Mouse (Mus musculus) thymus, postnatal 36 days (tissue): ENCODE measurements around the gene Rp9.
"Not testable (repeated sequence)": the region's sequence is repeated elsewhere in the genome, so short reads cannot be mapped to it uniquely, and the experiment has no call there.

Experiments used
- DNase-seq, 2 experiments: peaks; one replicate each; pipeline ENCODE4 v3.0.0; 2022; ENCODE audit warnings: mixed read lengths in 2 of 2

Rp9 gene

DNA sequence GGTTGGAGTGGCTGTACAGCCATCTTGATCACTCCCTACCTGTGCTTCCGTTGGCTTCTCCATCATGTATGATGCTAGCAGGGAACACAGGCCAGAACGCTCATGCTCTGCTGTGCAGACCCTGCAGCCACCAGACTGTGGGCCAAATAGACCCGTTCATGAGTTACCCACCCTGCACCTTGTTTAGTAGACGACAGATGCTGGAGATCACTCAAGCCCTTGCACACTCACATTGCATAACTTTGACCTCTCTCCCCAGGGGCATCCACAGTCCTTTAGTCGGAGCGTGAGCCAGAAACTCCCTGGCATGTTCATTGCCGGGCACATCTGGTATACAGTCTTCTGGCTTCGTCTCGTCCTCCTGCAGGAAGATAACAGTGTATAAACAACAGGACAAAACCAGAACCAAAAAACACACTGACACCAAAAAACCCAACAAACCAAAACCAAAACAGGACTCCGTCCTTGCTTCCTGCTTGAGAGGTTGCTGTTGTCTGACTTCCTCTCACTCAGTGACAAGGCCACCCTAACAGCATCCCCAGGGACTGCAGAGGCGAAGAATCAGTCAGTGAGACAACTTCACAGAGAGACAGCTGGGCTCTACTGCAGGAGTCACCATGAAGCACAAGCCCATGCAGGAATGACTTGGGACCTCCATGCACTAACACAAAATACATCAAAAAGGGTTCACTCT, 12.3 kb downstream of the Rp9 start:
- no peak for DNase-seq

DNA sequence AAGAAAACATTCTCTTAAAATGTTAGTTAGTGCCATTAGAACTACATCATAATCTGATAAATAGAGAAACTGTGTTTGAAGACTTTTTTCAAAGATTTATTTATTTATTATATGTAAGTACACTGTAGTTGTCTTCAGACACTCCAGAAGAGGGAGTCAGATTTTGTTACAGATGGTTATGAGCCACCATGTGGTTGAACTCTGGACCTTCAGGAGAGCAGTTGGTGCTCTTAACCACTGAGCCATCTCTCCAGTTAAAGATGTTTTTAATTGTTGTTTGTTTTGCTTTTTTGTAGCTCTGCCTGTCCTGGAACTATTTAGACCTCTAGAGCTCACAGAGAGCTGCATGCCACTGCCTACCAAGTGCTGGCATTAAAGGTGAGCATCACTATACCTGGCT, 14.5 kb downstream of the Rp9 start:
- no peak for DNase-seq

DNA sequence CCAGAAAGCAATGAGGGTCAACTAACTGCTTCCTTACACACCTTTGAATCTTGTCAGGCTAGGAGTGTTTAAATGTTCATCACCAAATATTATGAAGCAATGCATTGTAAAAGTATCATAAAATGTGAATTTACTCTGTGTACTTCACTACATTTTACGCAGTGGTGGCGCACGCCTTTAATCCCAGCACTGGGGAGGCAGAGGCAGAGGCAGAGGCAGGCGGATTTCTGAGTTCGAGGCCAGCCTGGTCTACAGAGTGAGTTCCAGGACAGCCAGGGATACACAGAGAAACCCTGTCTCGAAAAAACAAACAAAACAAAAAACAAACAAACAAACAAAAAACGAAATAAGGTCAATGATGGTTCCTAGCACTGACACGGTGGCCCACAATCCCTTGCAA, 15.6 kb downstream of the Rp9 start, which contains the start of gene Gm17545:
TSS of gene Gm17545 (plus strand) at position 301 of the 400 bp plus-strand sequence.
- not testable (repeated sequence) for DNase-seq

DNA sequence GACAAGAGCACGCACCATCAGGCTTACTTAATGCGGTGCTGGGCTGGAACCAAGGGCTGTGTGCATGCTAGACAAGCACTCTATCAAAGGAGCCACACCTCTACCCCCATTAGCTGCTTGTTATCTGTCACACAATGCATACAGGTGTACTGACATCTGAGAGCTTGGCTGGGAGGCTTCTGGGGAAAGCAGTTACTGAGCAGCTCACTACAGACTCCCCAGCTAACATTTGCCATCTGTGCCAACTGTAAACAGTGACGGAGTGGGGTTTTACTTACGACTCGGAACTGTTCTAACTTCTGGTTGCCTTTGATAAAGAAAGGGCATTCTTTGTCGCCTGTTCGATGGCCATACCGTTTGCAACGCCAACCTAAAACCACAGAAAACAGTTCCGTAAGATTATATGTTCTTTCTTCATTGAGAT, 16.0 kb downstream of the Rp9 start:
- no peak for DNase-seq

DNA sequence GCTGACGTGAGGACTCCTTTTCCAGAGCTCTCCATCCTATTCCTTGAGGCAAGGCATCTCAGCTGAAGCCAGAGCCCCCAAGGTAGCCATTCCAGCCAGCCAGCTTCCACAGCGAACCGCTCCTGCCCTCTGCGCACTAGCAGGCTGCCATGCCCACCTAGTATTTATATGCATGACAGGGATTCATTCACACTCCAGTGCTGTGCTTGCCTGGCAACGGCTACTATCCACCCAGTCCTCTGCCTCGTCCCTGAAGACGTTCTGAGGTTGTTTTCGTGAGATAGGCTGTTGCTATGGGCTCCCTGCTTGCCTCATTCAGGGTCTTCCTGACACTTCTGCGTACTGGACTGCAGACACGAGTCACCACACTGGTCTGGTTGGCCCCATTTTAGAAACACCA, 16.8 kb downstream of the Rp9 start:
- no peak for DNase-seq

DNA sequence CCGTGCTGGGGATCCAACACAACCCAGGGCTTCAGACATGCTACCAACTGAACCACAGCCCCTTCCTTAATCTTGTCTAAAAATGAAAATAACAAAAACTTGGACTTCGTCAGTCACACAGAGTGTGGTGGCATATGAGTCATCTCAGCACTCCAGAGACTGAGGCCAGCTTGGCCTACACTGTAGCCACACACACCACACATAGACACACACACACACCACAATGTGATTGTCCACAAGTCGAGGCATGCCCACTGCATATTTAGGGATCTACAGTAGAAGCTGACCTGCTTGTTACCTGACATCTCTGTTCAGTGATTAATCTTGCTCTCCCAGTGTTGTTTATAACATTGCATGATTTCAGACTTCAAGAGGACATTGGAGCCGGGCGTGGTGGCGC, 20.3 kb downstream of the Rp9 start:
- no peak for DNase-seq

DNA sequence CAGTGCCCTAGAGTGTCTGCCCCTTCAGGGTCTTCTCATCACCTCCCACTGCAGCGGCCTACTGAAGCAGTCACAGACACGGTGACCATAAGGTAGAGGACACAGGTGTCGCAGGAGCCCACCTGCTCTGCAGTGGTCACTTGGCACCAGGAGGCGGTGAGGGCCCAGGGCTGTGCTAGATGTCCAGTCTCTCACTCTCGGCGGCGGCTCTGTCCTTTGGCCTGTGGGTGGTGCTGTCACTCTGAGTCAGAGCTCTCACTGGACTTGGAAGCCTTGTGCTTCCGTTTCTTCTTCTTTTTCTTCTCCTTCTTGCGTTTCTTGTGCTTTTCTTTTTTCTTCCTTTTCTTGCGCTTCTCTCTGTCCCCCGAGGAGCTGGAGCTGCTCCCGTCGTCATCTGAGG, 21.1 kb downstream of the Rp9 start:
- DNase-seq, result no peak

DNA sequence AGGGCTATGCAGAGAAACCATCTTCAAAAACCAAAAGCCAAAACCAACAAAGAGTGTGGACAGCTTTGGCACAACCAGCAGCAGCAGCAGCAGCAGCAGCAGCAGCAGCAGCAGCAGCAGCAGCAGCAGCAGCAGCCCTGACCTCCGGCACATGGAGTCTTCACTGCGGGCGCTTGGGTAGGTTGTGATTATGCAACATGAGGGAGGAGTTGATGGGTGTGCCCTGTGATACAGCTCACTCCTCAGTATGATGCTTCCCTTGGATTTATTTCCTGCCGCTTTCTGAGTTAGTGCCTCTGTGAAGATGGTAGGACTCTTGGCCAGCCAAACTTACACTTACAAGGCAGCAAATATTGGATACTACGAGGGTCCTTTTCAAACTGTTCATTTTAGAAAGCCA, 22.3 kb downstream of the Rp9 start:
- DNase-seq, result no peak

DNA sequence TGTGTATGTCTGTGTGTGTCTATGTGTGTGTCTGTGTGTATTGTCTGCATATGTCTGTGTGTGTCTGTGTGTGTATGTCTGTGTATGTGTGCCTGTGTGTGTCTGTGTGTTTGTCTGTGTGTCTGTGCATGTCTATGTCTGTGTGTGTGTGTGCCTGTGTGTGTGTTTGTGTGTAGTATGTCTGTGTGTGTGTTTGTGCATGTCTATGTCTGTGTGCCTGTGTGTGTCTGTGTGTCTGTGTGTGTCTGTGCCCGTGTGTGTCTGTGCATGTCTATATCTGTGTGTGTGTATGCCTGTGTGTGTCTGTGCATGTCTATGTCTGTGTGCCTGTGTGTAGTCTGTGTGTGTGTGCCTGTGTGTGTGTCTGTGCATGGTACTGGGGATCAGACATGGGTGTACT, 24.4 kb downstream of the Rp9 start:
- no peak for DNase-seq

DNA sequence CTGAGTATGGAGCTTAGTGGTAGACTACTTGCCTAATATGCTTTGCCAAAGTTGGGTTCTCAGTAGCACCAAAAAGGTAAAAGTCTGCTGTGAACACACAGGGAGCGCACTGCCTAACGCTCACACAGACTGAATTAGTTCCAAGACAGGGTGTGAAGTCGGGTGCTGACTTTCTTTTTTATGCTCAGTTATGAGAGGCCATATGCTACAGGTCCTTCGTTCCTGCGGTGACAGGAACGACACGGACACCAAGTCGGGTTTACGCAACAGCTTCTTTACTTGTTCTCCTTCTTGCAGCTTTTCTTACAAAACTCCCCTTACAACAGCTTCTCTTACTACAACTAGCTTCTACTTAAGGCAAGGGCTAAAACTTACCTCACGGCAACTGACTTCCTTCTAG, 26.4 kb downstream of the Rp9 start:
- DNase-seq, result no peak

DNA sequence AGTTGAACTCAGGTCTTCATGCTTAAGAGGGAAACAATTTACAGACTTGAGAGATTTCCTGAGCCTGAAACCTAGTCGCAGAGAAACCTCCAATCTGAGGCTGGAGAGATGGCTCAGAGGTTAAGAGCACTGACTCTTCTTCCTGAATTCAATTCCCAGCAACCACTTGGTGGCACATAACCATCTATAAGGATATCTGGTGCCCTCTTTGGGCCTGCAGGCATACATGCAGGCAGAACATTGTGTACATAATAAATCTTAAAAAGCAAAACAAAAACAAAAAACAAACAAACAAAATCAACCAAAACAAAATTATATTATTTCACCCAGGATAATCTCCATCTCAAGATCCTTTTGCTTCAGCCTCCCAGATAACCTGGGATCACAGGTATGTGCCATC, 30.7 kb downstream of the Rp9 start:
- DNase-seq, result no peak

DNA sequence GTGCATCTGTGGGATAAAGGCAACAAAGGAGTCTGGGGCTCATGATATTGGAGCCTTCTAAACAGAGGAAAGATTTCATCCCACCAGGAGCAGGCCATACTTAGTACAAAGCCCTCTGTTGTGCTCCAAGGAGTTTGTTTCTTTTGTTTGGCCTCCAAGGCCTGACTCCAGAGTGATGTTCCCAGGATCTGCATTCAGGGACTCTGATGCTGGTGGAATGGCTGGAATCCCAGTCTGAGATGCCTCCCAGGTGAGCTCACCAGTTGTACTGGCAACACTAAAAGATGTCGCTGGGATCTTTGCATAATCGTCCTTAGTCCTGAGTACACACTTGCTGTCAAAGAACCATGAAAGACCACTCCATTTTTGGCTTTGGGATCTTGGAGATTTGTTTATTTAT, 35.4 kb downstream of the Rp9 start:
- no peak for DNase-seq

DNA sequence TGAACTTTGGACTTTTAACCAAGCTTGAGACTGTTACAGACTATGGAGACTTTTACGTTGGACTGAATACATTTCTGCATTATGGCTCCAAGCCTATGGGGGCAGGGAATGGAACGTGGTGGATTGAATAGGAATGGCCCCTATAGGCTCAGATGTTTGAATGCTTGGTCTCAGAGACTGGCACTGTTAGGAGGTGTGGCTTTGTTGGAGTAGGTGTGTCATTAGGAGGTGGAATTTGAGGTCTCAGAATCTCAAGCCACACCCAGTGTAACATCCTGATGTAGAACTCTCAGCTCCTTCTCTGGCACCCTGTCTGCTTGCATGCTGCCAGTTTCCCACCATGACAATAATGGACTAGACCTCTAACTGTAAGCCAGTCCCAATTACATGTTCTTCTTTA, 36.3 kb downstream of the Rp9 start:
- no peak for DNase-seq

DNA sequence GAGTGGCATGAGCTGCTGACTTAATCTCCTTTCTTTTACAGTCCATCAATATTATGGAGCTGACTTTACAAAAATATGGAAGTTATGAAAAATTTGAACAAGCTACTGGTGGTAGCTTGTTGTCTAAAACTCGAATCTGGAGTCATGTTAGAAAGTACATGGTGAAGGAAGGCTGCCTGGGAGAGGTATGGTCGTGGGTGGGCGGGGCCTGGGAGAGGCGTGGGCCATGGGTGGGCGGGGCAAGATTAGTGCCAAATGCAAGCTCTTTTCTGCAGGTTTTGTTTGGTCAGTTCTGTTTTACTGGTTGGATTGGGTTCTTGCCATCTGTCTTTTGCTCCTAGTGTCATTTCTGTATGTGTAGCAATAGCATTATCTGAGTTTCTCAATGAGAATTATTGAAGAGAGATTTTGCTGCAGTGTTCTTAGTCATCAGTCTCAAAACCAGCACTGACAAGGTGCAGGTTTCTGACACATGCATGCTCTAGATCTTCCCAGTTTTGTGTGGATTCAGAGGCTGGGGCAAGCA, 39.2 kb downstream of the Rp9 start:
- DNase-seq, result peak; percentile 15 to 17

DNA sequence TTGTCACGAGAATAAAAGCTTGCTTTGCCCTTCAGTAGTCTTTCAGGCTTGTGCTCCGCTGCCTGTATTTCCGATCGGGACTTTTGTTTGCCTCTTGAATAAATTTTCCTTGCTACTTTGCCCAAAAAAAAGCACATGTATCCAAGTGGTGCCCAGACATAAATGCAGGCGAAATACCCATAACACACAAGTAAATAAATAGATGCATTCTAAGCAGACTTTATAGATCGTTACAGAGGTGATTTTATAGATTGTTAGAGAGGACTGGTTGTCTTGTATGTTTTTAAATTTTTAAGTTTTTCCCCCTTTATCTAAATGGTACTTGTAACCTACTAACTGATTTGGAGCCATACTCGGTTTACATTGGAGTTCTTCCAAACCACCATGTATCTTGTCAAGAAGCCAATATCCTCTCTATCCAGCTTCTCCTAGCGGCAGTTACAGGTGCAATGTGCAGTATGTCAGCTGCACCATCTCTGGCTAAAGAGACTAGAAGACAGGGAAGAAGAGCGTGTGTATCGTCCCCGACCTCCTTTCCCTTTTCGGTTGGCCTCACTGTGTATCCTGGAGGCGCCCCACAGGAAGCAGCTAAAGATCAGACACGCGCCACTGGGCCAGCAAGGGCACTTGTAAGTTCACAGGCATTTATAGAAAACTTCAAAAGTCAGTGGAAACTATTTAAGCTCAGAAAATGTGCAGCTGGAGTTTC, 39.9 kb downstream of the Rp9 start:
- peak; percentile 49 to 60 for DNase-seq

DNA sequence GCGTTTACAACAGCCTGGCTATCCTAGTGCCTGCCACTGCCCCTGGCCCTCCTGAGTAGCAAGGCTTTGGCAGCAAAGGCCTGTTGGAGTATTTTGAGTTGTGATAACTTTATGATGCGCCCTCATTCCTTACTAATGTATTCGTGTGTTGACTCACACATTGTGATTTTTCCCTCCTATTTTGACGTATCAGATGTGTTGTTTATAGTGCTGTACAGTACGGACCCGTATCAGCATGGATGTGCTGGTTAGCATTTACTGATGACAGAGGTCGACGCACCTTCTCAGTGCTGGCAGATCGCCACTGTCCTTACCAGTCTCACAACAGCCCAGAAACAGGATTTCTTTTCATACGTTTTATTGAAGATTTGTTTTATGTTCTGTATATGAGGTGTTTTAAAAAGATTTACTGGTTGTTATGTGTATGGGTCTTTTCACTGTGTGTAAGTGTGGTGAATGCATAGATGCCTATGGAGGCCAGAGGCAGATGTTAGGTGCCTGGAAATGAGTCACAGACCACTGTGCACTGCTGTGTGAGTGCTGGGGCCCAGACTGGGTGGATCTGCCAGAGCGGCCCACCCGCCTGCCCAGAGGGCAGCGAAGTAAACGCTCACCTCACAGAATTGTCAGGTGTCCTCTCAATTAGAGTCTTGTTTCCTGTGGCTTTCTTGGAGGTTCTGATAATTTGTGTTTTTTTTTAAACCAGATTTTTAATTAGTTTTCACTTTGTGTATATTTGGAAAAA, 40.7 kb downstream of the Rp9 start:
- no peak for DNase-seq

DNA sequence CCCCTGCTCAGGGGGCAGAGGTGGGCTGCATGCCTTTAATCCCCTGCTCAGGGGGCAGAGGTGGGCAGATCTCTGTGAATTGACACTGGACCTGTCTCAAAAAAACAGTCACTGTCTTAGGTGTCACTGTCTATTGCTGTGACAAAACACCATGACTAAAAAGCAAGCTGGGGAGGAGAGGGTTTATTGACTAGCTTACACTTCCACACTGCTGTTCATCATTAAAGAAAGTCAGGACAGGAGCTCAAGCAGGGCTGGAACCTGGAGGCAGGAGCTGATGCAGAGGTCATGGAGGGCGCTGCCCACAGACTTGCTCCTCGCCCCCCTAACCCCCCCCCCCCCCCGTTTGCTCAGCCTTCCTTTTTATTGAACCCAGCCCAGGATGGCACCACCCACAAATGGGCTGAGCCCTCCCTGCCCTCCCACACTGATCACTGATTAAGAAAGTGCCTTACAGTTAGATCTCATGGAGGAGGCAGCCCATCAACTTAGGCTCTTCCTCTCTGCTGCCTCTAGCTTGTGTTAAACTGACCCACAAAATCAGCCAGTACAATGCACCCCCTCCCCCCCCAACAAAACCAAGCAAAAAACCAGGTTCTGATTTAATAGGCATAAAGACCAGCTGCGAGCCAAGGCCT, 41.4 kb downstream of the Rp9 start:
- no peak for DNase-seq

DNA sequence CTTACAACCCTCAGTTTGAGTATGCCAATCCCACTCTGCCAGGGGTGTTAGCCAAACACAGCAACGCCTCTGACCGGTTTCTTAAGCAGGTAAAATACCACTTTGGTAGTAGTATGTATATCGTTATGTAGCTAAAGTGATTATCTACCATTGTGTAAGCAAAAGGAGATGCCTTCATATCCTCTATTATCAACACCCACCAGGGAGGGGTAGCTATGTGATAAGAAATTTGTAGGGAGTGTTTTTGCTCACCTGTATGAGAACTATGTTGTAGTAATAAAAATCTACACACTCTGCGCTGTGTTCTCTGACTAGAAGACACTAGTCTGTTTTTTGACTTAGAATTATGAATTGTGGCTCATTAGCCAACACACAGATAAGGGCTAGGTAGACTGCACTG, 44.8 kb downstream of the Rp9 start:
- no peak for DNase-seq

DNA sequence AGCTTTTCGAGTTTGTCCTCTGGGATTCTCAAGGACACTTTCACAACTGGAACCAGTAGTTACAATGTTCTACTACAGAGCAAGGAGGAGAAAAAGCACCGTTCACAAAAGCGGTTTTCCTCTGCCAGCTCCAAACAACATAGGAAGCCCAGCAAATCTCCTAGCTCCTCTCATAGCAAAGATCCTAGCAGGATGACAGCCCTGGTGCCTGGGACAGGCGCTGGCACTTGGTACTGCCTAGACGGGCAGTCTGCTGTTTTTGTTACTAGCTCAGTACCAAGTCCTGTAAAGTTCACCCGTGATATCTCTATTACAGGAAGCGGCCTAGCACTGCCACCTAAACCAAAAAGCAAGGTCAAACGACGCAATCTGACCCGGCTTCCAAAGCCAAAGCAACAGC, 45.3 kb downstream of the Rp9 start:
- no peak for DNase-seq

DNA sequence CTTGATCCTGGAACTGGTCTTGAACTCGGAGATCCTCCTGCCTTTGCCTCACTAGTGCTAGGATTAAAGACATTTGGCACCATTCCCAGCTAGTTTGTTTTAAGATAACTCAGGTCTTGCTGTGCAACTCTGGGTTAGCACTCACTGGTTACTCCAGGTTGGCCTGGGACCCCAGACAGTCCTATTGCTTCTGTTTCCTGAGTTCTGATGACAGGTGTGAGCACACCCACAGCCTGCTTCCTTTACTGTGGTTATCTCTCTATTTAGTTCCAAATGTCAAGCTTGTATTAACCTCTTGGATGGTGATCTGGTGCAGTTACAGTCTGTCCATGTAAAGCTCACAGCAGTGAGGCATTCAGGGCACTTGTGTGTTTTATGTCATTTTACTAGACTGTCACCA, 46.0 kb downstream of the Rp9 start:
- no peak for DNase-seq

DNA sequence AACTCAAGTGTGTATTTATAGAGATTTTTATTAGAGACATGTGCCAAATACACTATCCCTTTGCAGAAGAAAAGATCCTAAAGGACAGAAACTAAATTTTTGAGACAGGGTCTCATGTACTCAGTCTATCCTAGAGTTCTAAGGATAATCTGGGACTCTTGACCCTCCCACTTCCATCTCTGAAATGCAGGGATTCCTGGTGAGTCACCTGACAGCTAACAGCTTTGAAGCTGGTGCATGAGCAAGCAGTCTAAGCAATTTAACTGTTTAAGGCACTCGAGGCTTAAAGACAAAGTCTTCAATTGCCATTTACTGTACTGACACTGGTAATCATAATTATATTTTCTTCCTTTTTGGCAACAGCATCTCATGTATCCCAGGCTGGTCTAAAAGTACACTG, 47.0 kb downstream of the Rp9 start:
- no peak for DNase-seq

DNA sequence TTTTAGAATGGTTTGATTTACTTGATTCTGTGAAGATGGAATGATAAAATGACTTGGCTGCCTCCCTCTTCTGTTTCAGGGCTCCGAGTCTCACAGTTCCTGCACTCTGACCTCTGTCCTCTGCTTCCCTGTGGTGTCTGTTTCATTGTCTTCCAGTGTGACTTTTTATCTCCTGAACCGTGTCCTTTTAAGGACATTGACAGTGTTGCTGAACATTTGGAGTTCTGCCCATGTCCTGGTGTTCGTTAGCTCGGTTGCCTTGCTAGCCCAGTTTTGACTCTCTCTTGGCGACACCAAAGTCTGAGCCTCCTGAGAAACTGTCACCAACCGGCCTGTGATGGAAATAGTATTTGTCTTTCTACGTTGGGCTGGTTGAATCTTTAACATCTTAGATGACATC, 49.1 kb downstream of the Rp9 start:
- DNase-seq, result no peak

DNA sequence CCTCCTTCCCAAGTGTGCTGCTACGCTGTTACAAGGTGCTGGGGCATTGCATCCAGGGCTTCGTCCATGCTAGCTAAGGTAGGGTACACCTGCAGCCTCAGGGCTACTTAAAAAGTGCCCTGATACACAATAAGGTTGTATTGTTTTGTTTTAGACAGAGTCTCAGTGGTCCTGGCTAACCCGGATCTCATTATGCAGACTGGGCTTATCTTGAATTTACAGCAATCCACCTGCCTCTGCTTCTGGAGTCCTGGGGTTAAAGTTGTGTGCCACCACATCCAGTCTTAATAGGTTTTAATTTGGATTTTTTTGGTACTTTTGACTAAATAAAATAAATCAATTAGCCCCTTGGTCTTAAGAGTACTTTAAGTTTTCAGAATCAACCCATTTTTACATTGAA, 49.7 kb downstream of the Rp9 start:
- no peak for DNase-seq
